Mouse (Mus musculus): ENCODE results near the gene Thsd4.

DNA sequence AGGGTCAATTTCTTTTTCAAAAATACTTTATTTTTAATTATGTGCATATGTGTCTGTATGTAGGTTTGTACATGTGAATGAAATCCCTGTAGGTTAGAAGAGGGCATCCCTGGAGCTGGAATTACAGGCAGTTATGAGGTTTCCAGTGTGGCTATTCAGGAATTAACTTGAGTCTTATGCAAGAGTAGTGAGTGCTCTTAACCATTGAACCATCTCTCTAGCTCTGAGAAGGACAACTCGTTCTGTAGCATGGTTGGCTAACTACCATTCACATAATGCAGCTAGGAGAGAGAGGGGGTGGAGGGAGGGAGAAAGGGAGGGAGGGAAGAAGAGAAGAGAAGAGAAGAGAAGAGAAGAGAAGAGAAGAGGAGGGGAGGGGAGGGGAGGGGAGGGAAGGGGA is 444.1 kb downstream of the Thsd4 start:
- no peak for TF ChIP-seq POLR2A (IDR thresholded peaks at IDR 0.05; ENCODE audit: extremely low read depth, insufficient read depth, low read length)
- no peak for TF ChIP-seq CTCF (IDR thresholded peaks at IDR 0.05; ENCODE audit: low read depth, low read length)
